Mouse (Mus musculus): Measurements from ENCODE around the gene Tnik. TPM values are rescaled to one million over a fixed set of nuclear protein-coding genes. Genes with fewer than 3 reads are reported as not detected.

Gene Tnik
- polyA plus RNA-seq, 1 experiment: 142 TPM

- Histone ChIP-seq H3K4me1 (ENCODE audit: control insufficient read depth, insufficient read depth, low read length) (peaks cover 5% of the 10 kb centered on the region), H3K27ac (ENCODE audit: insufficient read depth, low read depth, low read length) (no peak overlapping the region), H3K4me3 (ENCODE audit: insufficient read depth, low read depth, low read length) (no peak overlapping the region)
- TF ChIP-seq POLR2A (IDR thresholded peaks at IDR 0.05; ENCODE audit: insufficient read depth, low read depth, low read length): no peak
- no peak for TF ChIP-seq CTCF (IDR thresholded peaks at IDR 0.05; ENCODE audit: insufficient read depth, low read depth, low read length)
- 95% methylated on average over 4 of the region's 4 CpGs for WGBS
Observed at GRCm38 (mm10) chr3:28636778-28637177, 373.8 kb downstream of the Tnik start.

- 37% methylated on average over 2 of the region's 2 CpGs for WGBS
- Histone ChIP-seq H3K4me3 (ENCODE audit: insufficient read depth, low read depth, low read length) (no peak overlapping the region), H3K27ac (ENCODE audit: insufficient read depth, low read depth, low read length) (peak overlapping the region; percentile 46), H3K4me1 (ENCODE audit: control insufficient read depth, insufficient read depth, low read length) (peaks cover 5% of the 10 kb centered on the region)
- TF ChIP-seq POLR2A (IDR thresholded peaks at IDR 0.05; ENCODE audit: insufficient read depth, low read depth, low read length): no peak
- no peak for TF ChIP-seq CTCF (IDR thresholded peaks at IDR 0.05; ENCODE audit: insufficient read depth, low read depth, low read length)
Observed at GRCm38 (mm10) chr3:28638957-28639356, 375.9 kb downstream of the Tnik start.

GRCm38 (mm10) chr3:28643252-28643947, 380.4 kb downstream of the Tnik start:
- WGBS: 87% methylated on average over 9 of the region's 9 CpGs
- TF ChIP-seq CTCF (IDR thresholded peaks at IDR 0.05; ENCODE audit: insufficient read depth, low read depth, low read length): no peak
- TF ChIP-seq POLR2A (IDR thresholded peaks at IDR 0.05; ENCODE audit: insufficient read depth, low read depth, low read length): no peak
- no peak overlapping the region for H3K4me3 ChIP-seq (ENCODE audit: insufficient read depth, low read depth, low read length)
- H3K27ac ChIP-seq (ENCODE audit: insufficient read depth, low read depth, low read length): no peak overlapping the region
- H3K4me1 ChIP-seq (ENCODE audit: control insufficient read depth, insufficient read depth, low read length): 0 out of 2 replicates have a peak, but pooled peaks cover 2% of the 10 kb centered on the region

- Histone ChIP-seq H3K4me3 (ENCODE audit: insufficient read depth, low read depth, low read length) (no peak overlapping the region), H3K27ac (ENCODE audit: insufficient read depth, low read depth, low read length) (no peak overlapping the region), H3K4me1 (ENCODE audit: control insufficient read depth, insufficient read depth, low read length) (no peaks in the 10 kb centered on the region)
- TF ChIP-seq CTCF (IDR thresholded peaks at IDR 0.05; ENCODE audit: insufficient read depth, low read depth, low read length) (no peak), POLR2A (IDR thresholded peaks at IDR 0.05; ENCODE audit: insufficient read depth, low read depth, low read length) (no peak)
- WGBS: 56% methylated on average over 3 of the region's 3 CpGs
Observed at GRCm38 (mm10) chr3:28652574-28652973, 389.6 kb downstream of the Tnik start.

- WGBS: 88% methylated on average over 3 of the region's 3 CpGs
- no peak overlapping the region for H3K27ac ChIP-seq (ENCODE audit: insufficient read depth, low read depth, low read length)
- TF ChIP-seq POLR2A (IDR thresholded peaks at IDR 0.05; ENCODE audit: insufficient read depth, low read depth, low read length) (no peak), CTCF (IDR thresholded peaks at IDR 0.05; ENCODE audit: insufficient read depth, low read depth, low read length) (no peak)
Observed at GRCm38 (mm10) chr3:28653043-28653442, 390.0 kb downstream of the Tnik start.

GRCm38 (mm10) chr3:28654740-28655139, 391.7 kb downstream of the Tnik start:
- H3K27ac ChIP-seq (ENCODE audit: insufficient read depth, low read depth, low read length): no peak overlapping the region
- H3K4me1 ChIP-seq (ENCODE audit: control insufficient read depth, insufficient read depth, low read length): no peaks in the 10 kb centered on the region
- H3K4me3 ChIP-seq (ENCODE audit: insufficient read depth, low read depth, low read length): no peak overlapping the region
- TF ChIP-seq POLR2A (IDR thresholded peaks at IDR 0.05; ENCODE audit: insufficient read depth, low read depth, low read length): no peak
- no peak for TF ChIP-seq CTCF (IDR thresholded peaks at IDR 0.05; ENCODE audit: insufficient read depth, low read depth, low read length)

More at GRCm38 (mm10) chr3:28653043-28653442, 390.0 kb downstream of the Tnik start:
- Histone ChIP-seq H3K4me3 (ENCODE audit: insufficient read depth, low read depth, low read length) (no peak overlapping the region), H3K4me1 (ENCODE audit: control insufficient read depth, insufficient read depth, low read length) (no peaks in the 10 kb centered on the region)

GRCm38 (mm10) chr3:28658349-28658748, 395.3 kb downstream of the Tnik start:
- WGBS: 52% methylated on average over 1 of the region's 1 CpGs
- no peak overlapping the region for H3K27ac ChIP-seq (ENCODE audit: insufficient read depth, low read depth, low read length)
- no peaks in the 10 kb centered on the region for H3K4me1 ChIP-seq (ENCODE audit: control insufficient read depth, insufficient read depth, low read length)
- TF ChIP-seq POLR2A (IDR thresholded peaks at IDR 0.05; ENCODE audit: insufficient read depth, low read depth, low read length) (no peak), CTCF (IDR thresholded peaks at IDR 0.05; ENCODE audit: insufficient read depth, low read depth, low read length) (no peak)
- no peak overlapping the region for H3K4me3 ChIP-seq (ENCODE audit: insufficient read depth, low read depth, low read length)

- Histone ChIP-seq H3K4me3 (ENCODE audit: insufficient read depth, low read depth, low read length) (no peak overlapping the region), H3K27ac (ENCODE audit: insufficient read depth, low read depth, low read length) (no peak overlapping the region), H3K4me1 (ENCODE audit: control insufficient read depth, insufficient read depth, low read length) (no peaks in the 10 kb centered on the region)
- 38% methylated on average over 7 of the region's 7 CpGs for WGBS
- TF ChIP-seq CTCF (IDR thresholded peaks at IDR 0.05; ENCODE audit: insufficient read depth, low read depth, low read length) (no peak), POLR2A (IDR thresholded peaks at IDR 0.05; ENCODE audit: insufficient read depth, low read depth, low read length) (no peak)
Observed at GRCm38 (mm10) chr3:28680851-28681250, 417.8 kb downstream of the Tnik start.

- TF ChIP-seq CTCF (IDR thresholded peaks at IDR 0.05; ENCODE audit: insufficient read depth, low read depth, low read length) (no peak), POLR2A (IDR thresholded peaks at IDR 0.05; ENCODE audit: insufficient read depth, low read depth, low read length) (no peak)
- 73% methylated on average over 6 of the region's 6 CpGs for WGBS
- no peak overlapping the region for H3K4me3 ChIP-seq (ENCODE audit: insufficient read depth, low read depth, low read length)
- no peaks in the 10 kb centered on the region for H3K4me1 ChIP-seq (ENCODE audit: control insufficient read depth, insufficient read depth, low read length)
- no peak overlapping the region for H3K27ac ChIP-seq (ENCODE audit: insufficient read depth, low read depth, low read length)
Observed at GRCm38 (mm10) chr3:28681866-28682265, 418.9 kb downstream of the Tnik start.

Data from olfactory bulb, adult 2 months (tissue).